Mouse (Mus musculus) lung, embryonic 16.5 days (tissue): ENCODE measurements around the gene Gapdh. TPM values are rescaled to one million over a fixed set of nuclear protein-coding genes. Genes with fewer than 3 reads are reported as not detected.
A peak's percentile ranks its signal among the peaks of the same experiment; 100 is the strongest.

Source experiments
- ATAC-seq: fragments of 200-750 bp; cut with Nextera tagmentation; 2 replicates; pipeline ENCODE4 v1.8.0; 2017; ENCODE audit warnings: low read depth, mild to moderate bottlenecking, moderate library complexity
- H3K27ac ChIP-seq: fragments of 300-500 bp; sonication (generic); 2 replicates; pipeline ENCODE4 v1.5.1; 2014; ENCODE audit warnings: mild to moderate bottlenecking, control low read depth, low read length
- H3K27me3 ChIP-seq: fragments of 300-500 bp; sonication (generic); 2 replicates; pipeline ENCODE4 v1.6.1; 2014; ENCODE audit warnings: low read depth, low read length, mixed read lengths; ENCODE audit not compliant: control insufficient read depth, insufficient read depth
- H3K36me3 ChIP-seq: fragments of 300-500 bp; sonication (generic); 2 replicates; pipeline ENCODE4 v1.6.1; 2014; ENCODE audit warnings: low read length; ENCODE audit not compliant: control insufficient read depth, insufficient read depth
- H3K4me1 ChIP-seq: fragments of 300-500 bp; sonication (generic); replicated peaks from 2 replicates; pipeline ENCODE4 v1.6.1; 2014; ENCODE audit warnings: low read length, mixed read lengths; ENCODE audit not compliant: control insufficient read depth, insufficient read depth
- H3K4me2 ChIP-seq: fragments of 300-500 bp; sonication (generic); 2 replicates; pipeline ENCODE4 v1.6.1; 2014; ENCODE audit warnings: low read depth, low read length, control low read depth
- H3K4me3 ChIP-seq: fragments of 300-500 bp; sonication (generic); 2 replicates; pipeline ENCODE4 v1.5.1; 2014; ENCODE audit warnings: mild to moderate bottlenecking, low read length, control low read depth
- H3K9ac ChIP-seq: fragments of 300-500 bp; sonication (generic); 2 replicates; pipeline ENCODE4 v1.6.1; 2014; ENCODE audit warnings: low read length, control low read depth
- H3K9me3 ChIP-seq: fragments of 300-500 bp; sonication (generic); 2 replicates; pipeline ENCODE4 v1.6.1; 2016; ENCODE audit warnings: low read length; ENCODE audit not compliant: control insufficient read depth
- WGBS: fragments of 180-500 bp; shearing (Covaris S2); extraction: QIAGEN DNeasy Blood & Tissue Kit; methylation state at CpG from one replicate; pipeline ENCODE4 v1.1.7; 2014; 5-methylcytosine and 5-hydroxymethylcytosine counted together
- polyA plus RNA-seq: library from polyadenylated mRNA; unstranded; fragments of >200 nt; fragmentation: Nextera tagmentation; extraction: Ambion mirVana; gene quantifications from 2 replicates; pipeline ENCODE4 v1.2.1, GENCODE M21; 2015

The Gapdh gene
- polyA plus RNA-seq, 1 experiment from 2014 or later: 1,631 TPM

GRCm38 (mm10) chr6:125137002-125137671, 29.1 kb downstream of the Gapdh start:
- Histone ChIP-seq H3K9ac (no peak overlapping the region), H3K4me1 (peaks cover 5% of the 10 kb centered on the region; the same call in 1 of the 2 replicates), H3K27me3 (no peaks in the 10 kb centered on the region), H3K9me3 (no peaks in the 10 kb centered on the region), H3K4me3 (no peak overlapping the region), H3K4me2 (no peak overlapping the region), H3K27ac (no peak overlapping the region), H3K36me3 (peaks cover 70% of the 10 kb centered on the region)
- no peak for ATAC-seq
- WGBS: 90% methylated on average over 19 of the region's 19 CpGs

GRCm38 (mm10) chr6:125132470-125132869, 33.8 kb downstream of the Gapdh start:
- H3K27ac ChIP-seq: no peak overlapping the region
- ATAC-seq: no peak
- peaks cover 54% of the 10 kb centered on the region for H3K36me3 ChIP-seq
- no peaks in the 10 kb centered on the region for H3K9me3 ChIP-seq
- peak overlapping the region; percentile 88 for H3K9ac ChIP-seq
- H3K4me2 ChIP-seq: peak overlapping the region; percentile 72
- no peaks in the 10 kb centered on the region for H3K27me3 ChIP-seq
- H3K4me1 ChIP-seq: peaks cover 5% of the 10 kb centered on the region; the same call in 1 of the 2 replicates
- peak overlapping the region; percentile 77 for H3K4me3 ChIP-seq
- 4% methylated on average over 11 of the region's 11 CpGs for WGBS

GRCm38 (mm10) chr6:125131302-125132156, 34.7 kb downstream of the Gapdh start, which contains the start of gene Nop2:
Gene Nop2, plus strand, starts transcription at chr6:125131909.
- peak; percentile 96 for ATAC-seq
- H3K27me3 ChIP-seq: no peaks in the 10 kb centered on the region
- peaks cover 5% of the 10 kb centered on the region; the same call in 1 of the 2 replicates for H3K4me1 ChIP-seq
- peak within 1 kb of the TSS; percentile 91 for H3K27ac ChIP-seq
- peak within 1 kb of the TSS; percentile 88 for H3K9ac ChIP-seq
- H3K9me3 ChIP-seq: no peaks in the 10 kb centered on the region
- under 1% methylated on average over 66 of the region's 66 CpGs for WGBS
- H3K4me3 ChIP-seq: peak within 1 kb of the TSS; percentile 77
- peak within 1 kb of the TSS; percentile 72 for H3K4me2 ChIP-seq
- H3K36me3 ChIP-seq: peaks cover 56% of the 10 kb centered on the region

- Histone ChIP-seq H3K4me2 (no peak overlapping the region), H3K4me3 (no peak overlapping the region), H3K9ac (no peak overlapping the region), H3K36me3 (peaks cover 55% of the 10 kb centered on the region), H3K9me3 (no peaks in the 10 kb centered on the region), H3K27ac (no peak overlapping the region), H3K27me3 (no peaks in the 10 kb centered on the region), H3K4me1 (peaks cover 5% of the 10 kb centered on the region; the same call in 1 of the 2 replicates)
- ATAC-seq: no peak
- 85% methylated on average over 19 of the region's 20 CpGs for WGBS
Measured at GRCm38 (mm10) chr6:125129710-125130402, 36.4 kb downstream of the Gapdh start.

GRCm38 (mm10) chr6:125128724-125129123, 37.5 kb downstream of the Gapdh start:
- Histone ChIP-seq H3K4me1 (peaks cover 5% of the 10 kb centered on the region; the same call in 1 of the 2 replicates), H3K4me2 (no peak overlapping the region), H3K27ac (no peak overlapping the region), H3K4me3 (no peak overlapping the region), H3K9ac (no peak overlapping the region), H3K36me3 (peaks cover 56% of the 10 kb centered on the region), H3K27me3 (no peaks in the 10 kb centered on the region), H3K9me3 (no peaks in the 10 kb centered on the region)
- ATAC-seq: no peak
- 84% methylated on average over 12 of the region's 12 CpGs for WGBS

- Histone ChIP-seq H3K9me3 (no peaks in the 10 kb centered on the region), H3K4me3 (no peak overlapping the region), H3K9ac (no peak overlapping the region), H3K4me2 (no peak overlapping the region), H3K27me3 (no peaks in the 10 kb centered on the region), H3K4me1 (no peaks in the 10 kb centered on the region), H3K27ac (no peak overlapping the region), H3K36me3 (peaks cover 83% of the 10 kb centered on the region)
- ATAC-seq: no peak
- 93% methylated on average over 8 of the region's 8 CpGs for WGBS
Measured at GRCm38 (mm10) chr6:125119387-125119786, 46.9 kb downstream of the Gapdh start.

GRCm38 (mm10) chr6:125112553-125112952, 53.7 kb downstream of the Gapdh start:
- ATAC-seq: no peak
- no peaks in the 10 kb centered on the region for H3K9me3 ChIP-seq
- H3K9ac ChIP-seq: no peak overlapping the region
- no peaks in the 10 kb centered on the region for H3K27me3 ChIP-seq
- 90% methylated on average over 11 of the region's 11 CpGs for WGBS
- H3K4me3 ChIP-seq: no peak overlapping the region
- no peak overlapping the region for H3K4me2 ChIP-seq
- H3K27ac ChIP-seq: no peak overlapping the region
- peaks cover 86% of the 10 kb centered on the region for H3K36me3 ChIP-seq
- no peaks in the 10 kb centered on the region for H3K4me1 ChIP-seq
